Mouse (Mus musculus) hematopoietic stem cell, adult 5-6 weeks (primary cell): Measurements from ENCODE around the gene Trp53rkb. TPM values are rescaled to one million over a fixed set of nuclear protein-coding genes. Genes with fewer than 3 reads are reported as not detected.

ENCODE experiments used
- ATAC-seq, 2 experiments: fragments of 125-278 bp in 1 of 2; replicated peaks in 1 of 2; 2 replicates each; pipeline ENCODE4 v1.8.0; 2016 to 2017; ENCODE audit warnings: inconsistent platforms in 2 of 2, mild to moderate bottlenecking in 2 of 2, moderate number of reproducible peaks in 2 of 2, low read depth in 1 of 2, moderate TSS enrichment in 1 of 2; ENCODE audit not compliant: low FRiP score in 2 of 2, poor library complexity in 2 of 2, severe bottlenecking in 2 of 2, insufficient read depth in 1 of 2, low TSS enrichment in 1 of 2
- total RNA-seq: library from RNA; stranded (forward); fragments of 172-1452, 232-1000 nt; gene quantifications from 2 replicates; pipeline ENCODE4 v1.2.3, GENCODE M21; 2017

Trp53rkb gene
- total RNA-seq, 1 experiment from 2014 or later: 1.6 TPM

DNA sequence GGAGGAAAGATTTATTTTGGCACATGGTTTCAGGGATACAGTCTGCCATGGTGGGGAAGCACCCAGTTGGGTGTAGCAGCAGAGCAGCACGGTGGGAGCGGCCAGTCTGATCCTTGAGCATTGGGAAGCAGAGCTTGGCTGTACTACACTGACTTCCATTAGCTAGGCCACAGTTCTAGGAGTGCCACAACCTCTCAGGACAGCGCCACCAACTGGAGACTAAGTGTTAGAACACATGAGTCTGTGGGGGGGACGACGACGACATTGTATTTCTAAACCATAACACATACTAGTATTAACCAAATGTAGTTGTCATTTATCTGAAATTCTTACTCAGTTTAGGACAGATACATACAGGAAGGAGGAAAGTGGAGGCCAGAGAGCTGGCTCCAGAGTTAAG, 8.0 kb upstream of the Trp53rkb start:
- no peak for ATAC-seq

DNA sequence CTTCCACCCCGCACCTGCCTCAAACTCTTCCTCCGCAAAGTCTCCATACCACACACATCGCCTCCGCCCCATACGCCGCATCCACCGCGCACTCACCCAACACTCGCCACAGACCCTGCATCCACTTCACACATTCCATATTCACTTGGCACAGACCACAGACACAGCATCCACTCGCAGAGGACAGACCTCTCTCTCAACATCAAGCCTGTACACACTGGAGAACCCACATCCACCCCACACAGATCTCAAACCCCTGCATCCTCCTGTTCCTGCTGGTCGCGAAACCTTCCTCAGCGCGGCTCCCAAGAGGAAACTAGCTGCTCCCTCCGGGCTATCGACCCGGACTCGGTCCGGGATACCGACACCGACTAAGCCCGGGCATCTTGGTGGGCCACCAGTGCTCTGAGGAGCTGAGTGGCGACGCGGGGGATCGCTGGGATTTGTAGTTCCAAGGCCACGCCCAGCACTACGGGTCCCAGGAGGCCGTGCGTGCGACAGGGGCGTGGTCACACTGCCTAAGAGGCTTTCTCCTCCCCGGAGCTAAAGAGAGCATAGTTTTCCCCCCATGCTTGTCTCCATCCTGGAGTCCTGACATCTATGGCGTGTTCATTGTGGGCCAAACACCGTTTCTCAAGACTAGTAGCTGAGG, 5.9 kb upstream of the Trp53rkb start:
- peak; percentile 99 for ATAC-seq

DNA sequence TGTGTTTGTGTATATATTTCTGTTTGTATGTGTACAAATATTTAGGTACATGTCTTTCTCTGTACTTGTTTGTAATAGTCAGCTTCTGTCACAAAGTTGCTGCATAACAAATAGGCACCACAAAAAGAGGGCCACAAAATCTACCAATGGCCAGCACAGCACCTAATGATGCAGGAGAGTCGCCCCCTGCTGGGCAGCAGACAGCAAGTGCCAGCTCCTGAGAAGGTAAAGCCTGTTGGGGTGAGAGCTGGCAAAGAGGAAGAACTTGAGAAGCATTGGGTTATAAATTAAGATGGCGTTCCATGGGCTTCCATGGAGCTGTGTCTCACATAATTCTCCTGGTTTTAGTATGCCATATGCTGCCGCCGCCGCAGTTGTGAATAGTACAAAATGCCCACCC, 593 bp upstream of the Trp53rkb start:
- ATAC-seq: no peak

DNA sequence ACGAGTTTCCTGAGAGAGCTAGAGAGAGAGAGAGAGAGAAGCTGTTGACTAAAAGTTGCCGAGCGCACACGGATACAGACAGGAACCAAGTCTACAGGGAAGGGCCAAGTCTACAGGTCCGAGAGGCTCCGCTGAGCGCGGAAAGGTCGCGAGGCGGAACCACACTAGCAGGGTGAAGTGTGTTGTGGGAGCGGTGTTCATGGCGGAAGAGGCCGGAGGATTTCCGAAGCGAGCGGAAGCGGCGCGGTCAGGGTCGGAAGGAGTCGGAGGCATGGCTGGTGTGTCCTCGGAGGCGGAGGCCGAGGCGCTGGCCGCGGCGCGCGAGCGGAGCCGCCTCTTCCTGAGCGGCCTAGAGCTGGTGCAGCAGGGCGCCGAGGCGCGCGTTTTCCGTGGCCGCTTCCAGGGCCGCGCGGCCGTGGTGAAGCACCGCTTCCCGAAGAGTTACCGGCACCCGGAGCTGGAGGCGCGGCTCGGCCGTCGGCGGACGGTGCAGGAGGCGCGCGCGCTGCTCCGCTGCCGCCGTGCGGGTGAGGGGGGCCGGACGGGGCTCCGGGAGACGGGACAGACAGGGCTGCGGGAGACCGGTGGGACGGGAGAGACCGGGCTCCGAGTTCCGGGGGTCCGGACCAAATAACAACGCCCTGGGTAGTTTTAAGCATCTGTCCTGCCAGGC, 1.3 kb downstream of the Trp53rkb start:
- ATAC-seq: peak; percentile 90 to 98

DNA sequence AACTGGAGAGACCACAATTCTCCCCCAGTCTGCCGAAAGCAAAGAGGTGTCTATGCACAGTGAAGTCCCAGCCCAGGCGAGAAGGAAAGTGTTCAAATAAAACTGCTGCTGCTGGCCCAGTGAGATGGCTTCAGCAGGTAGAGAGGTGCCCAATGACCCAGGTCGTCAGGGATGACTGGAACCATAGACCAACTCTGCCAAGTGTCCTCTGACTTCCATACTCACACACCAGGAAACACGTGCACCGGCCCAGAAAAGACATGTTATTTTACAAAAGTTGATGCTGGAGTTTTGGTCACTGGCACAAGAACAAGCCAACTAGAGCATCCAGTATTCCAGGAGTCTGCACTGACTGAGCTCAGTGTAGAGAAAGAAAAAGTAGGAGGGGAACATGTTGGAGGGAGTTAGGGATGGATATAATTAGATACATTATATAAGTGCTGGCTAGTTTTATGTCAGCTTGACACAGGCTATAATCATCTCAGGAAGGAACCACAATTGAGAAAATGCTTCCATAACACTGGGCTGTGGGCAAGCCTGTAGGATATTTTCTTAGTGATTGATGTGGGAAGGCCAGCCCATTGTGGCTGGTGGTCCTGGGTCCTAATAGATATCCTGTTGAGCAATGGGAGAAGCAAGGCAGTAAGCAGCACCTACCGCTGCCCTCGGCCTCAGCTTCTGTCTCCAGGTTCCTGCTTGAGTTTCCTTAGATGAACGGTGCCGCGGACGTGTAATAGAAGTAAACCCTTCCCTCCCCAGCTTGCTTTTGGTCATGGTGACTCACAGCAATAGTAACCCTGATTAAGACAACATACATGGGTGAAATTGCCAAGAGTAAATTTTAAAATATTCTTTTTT, 7.5 kb downstream of the Trp53rkb start:
- ATAC-seq: no peak

DNA sequence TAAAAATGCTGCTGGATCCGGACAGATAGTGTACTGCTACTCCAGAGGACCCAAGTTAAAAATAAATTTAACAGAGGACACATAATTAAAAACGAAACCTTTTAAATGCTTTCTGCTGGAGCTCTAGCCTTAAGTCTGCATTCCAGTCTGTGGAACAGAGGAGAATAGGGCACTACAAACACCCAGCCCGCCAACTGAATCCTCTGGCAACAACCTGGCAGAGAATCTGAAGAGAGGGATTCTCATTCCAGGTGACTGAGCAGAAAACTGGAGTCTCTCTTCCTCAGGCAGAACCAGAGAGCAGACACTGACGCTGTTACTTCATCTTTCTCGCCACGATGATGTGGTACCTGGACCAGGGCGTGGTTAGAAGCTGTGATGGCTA, 8.1 kb downstream of the Trp53rkb start:
- ATAC-seq: no peak

DNA sequence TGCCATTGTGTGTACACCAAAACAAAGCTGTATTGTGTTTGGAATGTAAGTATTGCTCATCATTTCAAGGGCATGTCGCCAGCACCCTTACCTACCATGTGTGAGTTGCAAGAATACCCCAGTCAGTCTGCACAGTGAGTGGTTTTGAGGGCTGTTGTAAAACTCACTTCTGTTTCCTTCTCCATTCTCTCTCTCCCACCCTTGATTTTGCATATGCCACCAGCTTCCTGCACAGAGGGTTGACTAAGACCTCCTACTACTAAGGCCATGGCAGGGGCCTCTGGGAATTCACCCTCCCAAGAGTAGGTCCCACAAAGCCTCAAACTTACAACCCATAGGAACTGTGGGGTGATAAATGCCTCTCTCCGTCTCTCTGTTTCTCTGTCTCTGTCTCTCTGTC, 9.1 kb downstream of the Trp53rkb start:
- peak; percentile 32 to 40; a peak in 1 of 4 replicates for ATAC-seq

DNA sequence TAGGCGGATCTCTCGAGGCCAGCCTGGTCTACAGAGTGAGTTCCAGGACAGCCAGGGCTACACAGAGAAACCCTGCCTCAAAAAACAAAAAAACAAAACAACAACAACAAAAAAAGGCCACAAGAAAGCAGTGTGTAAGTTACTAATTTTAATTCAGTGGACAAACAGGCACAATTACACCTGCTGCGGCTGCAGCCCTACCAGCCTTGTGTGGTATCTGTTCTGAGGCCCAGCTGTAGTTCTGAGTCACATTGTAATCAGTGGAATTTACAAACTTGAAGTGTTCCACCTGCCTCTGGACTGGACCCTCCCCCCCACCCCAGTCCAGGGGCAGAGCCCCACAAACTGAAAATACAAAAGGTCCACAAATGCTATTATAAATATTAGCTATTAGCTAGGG, 11.0 kb downstream of the Trp53rkb start:
- ATAC-seq: no peak

DNA sequence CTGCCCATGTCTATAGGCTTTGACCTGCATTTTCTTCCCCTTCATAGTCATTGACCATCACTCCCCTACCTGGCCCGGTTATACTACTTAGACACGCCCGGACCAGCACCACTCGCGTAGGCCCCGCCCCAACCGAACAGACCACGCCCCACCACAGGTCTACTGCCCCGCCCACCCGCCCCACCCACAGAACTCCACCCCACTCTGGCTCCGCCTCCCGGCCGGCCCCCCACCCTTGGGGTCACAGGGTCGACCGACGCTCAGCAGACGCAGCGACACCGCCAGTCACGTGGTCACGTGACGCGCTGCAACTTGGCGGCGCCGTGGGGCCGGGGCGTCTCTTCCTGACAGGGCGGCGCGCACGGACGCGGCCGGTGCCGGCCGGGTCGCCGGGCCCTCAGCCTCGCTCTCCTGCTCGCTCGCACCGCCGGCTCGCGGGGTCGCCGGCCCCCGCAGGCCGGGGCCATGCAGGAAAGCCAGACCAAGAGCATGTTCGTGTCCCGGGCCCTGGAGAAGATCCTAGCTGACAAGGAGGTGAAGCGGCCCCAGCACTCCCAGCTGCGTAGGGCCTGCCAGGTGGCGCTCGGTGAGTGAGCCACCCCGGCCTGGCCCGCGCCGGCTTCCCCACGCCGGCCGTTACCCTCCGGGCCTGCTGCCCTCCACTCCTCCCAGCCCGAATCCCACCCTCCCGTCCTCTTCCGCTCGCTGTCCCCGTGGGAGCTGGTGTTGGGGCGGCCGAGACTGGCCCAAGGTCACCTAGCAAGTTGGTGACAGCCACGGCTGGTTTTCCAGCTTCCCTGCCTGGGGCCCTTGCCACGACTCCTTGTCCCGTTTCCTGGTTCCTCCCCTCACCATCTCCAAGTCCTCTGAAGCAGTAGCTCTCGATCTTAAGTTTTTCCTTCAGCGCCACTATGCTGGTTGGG, 13.2 kb downstream of the Trp53rkb start, which contains the start of gene Arfgef2:
Arfgef2 (plus strand) TSS at position 339 of the 923 bp plus-strand sequence.
- ATAC-seq: peak; percentile 82 to 88

DNA sequence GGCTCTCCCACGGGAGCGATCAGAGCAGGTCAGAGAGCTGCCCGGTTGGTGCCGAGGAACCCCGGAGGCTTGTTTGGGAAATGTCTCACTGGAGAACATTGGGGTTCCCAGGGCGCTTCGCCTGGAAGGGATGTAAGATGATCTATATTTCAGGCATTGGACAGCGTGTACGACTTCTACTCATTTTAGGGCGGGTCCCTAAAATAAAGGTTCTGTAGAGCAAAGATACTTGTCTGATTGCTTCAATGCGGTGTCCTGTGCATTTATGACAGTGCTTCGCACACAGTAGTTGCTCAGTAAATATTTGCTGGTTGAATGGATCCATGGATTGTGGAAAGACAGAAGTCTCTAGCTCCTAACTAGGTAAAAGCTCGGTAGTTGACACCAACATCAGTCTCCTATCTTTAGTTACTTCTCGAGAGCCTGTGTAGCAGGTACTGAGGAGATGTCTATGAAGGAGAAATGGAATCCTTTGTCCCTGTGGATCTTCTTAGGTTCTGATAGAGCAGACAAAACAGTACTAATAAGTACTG, 13.9 kb downstream of the Trp53rkb start:
- 0 out of 4 replicates have a peak, but pooled peaks of 1 of the 2 experiments have one; percentile 19 for ATAC-seq

DNA sequence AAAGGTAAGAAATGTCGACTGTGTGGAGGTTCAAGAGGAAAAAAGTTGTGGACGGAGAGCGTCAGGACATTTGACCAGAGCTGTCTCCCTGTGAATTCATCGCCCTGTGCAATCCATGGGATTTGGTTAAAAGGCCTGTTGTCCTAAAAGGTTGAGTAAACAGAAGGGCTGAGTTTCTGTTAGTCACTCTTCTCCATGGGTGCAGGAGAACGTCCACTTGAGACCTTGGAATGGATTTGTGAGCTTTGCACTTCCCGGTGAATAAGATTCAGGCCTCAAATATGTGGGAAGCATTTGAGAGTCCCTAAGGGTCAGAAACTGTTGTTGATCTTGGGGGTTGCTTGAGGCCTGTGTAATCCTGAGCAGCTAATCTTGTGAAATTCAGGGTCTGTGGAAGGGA, 14.5 kb downstream of the Trp53rkb start:
- no peak for ATAC-seq

DNA sequence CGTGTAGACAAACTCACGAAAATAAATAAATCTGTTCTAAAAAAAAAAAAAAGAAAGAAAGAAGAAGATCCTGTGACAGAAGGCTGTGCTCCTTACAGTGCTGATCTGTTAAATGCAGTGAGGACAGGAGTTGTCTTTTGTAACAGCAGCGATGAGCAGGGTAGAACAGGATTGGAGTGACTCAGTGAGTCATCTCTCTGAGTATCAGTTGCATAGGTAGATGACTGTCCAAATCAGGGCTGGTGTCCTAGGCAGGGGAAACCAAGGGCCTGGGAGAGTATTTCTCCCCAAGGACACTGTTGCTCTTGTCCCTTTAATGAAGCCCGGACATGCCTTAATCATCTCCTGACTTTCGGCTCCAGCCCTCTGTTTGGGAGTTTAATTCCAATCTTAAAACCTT, 17.2 kb downstream of the Trp53rkb start:
- ATAC-seq: no peak

DNA sequence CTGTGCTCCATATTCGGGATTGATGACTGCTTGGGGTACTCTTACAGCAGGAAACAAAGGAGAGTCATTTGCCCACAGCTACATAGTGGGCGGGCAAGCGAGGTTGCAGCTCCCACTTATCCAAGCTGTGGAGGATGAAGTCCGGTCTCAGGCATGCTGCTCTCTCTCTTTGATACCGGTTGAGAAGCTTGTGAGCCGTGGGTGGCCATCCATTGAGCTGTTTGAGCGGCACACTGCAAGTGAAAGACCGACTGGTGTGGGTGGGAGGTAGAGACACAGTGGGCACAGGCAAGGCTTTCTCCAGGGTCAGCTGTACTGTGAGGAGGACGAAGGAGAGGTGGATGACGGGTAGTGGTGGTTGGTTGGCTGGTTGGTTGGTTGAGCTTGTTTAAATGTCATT, 18.5 kb downstream of the Trp53rkb start:
- no peak for ATAC-seq

DNA sequence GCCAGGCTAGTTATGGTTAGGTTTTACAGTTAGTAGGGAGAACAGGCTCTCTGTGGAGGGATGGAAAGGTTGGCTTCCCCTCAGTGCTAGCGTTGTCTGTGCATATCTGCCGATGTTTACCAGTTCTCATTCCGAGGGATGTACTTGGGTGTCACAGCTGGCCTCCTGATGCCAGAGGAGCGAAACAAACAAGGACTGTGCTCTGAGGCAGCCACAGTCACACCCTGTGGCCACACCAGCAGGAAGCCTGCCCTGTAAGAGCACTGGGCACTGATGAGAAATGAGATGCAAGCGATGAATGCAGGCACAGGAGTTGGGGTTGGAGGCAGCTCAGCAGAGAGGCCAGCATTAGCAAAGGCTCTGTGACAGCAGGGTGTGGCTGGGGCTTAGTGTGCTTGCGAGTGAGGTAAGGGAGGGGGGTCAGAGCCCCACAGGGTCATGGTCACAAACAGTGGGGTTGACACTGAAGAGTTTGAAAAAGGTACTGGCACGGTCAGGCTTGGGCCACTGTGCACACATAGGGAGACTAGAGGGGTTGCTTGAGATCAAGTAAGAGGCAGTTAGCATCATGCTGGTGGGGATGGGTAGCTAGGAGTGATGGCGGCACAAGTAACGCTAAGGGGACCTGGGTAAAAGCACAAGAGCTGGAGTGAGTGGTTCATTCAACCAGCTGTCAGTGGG, 26.3 kb downstream of the Trp53rkb start:
- no peak for ATAC-seq

DNA sequence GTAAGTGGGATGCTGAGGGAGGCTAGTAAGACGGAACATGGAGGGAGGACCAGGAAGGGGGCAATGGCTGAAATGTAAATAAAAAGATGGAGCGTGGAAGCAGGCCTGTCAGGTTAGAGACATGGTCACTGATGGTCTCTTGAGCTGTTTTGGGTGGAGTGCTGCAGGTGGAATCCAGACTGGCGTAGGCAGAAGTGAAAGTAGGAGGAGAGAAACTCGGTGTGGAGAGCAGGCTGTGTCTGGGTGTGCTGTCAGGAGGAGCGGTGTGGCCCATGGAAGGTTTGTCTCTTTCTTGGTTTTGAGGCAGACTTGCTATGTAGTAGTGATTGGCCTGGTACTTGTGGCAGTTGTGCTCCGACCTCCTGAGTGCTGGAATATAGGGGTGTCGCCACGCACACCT, 27.5 kb downstream of the Trp53rkb start:
- no peak for ATAC-seq

DNA sequence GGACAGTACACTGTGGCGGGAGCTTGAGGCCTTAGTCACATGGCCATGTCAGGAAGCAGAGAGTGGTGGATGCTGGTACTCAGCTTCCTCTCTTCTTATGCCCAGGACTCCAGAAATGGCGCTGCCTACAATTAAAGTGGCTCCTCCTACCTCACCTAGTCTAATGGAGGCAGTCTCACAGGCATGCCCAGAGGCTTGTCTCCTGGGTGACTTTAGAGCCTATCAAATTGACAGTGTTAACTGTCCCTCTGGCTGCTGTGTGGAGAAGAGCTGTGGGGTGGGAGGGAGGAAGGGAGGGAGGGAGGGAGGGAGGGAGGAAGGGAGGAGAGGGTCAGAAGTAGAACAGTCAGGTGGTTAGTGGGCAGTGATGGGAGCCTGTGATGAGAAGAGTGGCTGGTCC, 28.5 kb downstream of the Trp53rkb start:
- ATAC-seq: no peak
